Mouse (Mus musculus): Measurements from ENCODE around the gene Dysf. TPM values are rescaled to one million over a fixed set of nuclear protein-coding genes. Genes with fewer than 3 reads are reported as not detected.

Gene Dysf
- total and polyA plus RNA-seq, 3 experiments: 51.1 to 100 (median 87.4) TPM

DNA sequence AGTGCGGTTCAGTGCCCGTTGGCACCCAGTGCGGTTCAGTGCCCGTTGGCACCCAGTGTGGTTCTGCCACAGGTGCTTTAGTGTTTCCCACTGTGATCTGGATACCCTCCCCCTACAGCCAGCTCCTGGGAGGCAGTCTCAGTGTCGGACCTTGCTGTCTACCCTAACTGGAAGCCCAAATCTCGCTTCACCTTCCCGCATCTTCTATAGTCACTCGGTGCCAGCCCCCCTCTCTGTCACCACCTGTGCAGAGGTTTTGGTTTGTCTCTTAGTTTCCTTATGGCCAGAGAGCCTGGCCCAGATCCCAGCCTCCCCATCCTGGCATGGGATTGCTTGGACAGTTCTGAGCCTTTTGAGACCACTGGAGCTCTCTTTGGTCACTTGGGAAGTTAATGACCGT lies 127.3 kb downstream of the Dysf start:
- Histone ChIP-seq H3K79me2 (replicated peaks; ENCODE audit: control insufficient read depth, insufficient read depth, low read length) (no peaks in the 10 kb centered on the region), H3K9ac (ENCODE audit: low read depth, low read length) (no peak overlapping the region), H3K27me3 (ENCODE audit: control insufficient read depth, insufficient read depth, low read length) (no peaks in the 10 kb centered on the region), H3K36me3 (ENCODE audit: control insufficient read depth, insufficient read depth, low read length) (peaks cover 2% of the 10 kb centered on the region; the same call in 1 of the 2 replicates), H3K4me1 (ENCODE audit: control insufficient read depth, insufficient read depth, low read length) (peaks cover 5% of the 10 kb centered on the region), H3K27ac (no peak overlapping the region), H3K4me3 (no peak overlapping the region)
- intact Hi-C loops (cut with DNase I): no loop called here
- DNase-seq: no peak
- TF ChIP-seq POLR2A (IDR thresholded peaks at IDR 0.05; ENCODE audit: insufficient read depth, low read depth, low read length) (no peak), CTCF (IDR thresholded peaks at IDR 0.05) (no peak), EP300 (IDR thresholded peaks at IDR 0.05; ENCODE audit: insufficient read depth, low read depth, low read length) (no peak)
- 96% methylated on average over 9 of the region's 9 CpGs for WGBS

DNA sequence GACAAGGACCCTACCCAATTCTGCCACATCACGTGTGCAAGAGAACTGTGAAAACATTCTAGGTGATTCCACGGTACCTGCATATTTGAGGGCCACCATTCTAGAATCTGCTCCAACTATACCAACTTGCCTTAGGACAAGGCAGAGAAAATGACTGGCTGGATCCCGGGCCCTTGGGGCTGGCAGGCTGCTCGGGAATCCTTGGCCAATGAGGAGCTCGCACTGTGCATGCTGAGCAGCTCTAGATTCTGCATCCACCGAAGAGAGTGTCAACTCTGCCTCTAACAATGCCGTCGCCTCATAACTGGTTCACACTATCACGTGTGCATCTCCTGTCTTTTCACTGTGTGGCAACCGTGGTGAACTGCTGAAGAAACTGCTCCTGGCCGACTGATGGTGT lies 128.0 kb downstream of the Dysf start:
- no peak overlapping the region for H3K27ac ChIP-seq
- TF ChIP-seq POLR2A (IDR thresholded peaks at IDR 0.05; ENCODE audit: insufficient read depth, low read depth, low read length) (no peak), CTCF (IDR thresholded peaks at IDR 0.05) (no peak), EP300 (IDR thresholded peaks at IDR 0.05; ENCODE audit: insufficient read depth, low read depth, low read length) (no peak)
- 92% methylated on average over 11 of the region's 11 CpGs for WGBS
- DNase-seq: no peak
- H3K36me3 ChIP-seq (ENCODE audit: control insufficient read depth, insufficient read depth, low read length): peaks cover 2% of the 10 kb centered on the region; the same call in 1 of the 2 replicates
- H3K27me3 ChIP-seq (ENCODE audit: control insufficient read depth, insufficient read depth, low read length): no peaks in the 10 kb centered on the region
- H3K9ac ChIP-seq (ENCODE audit: low read depth, low read length): no peak overlapping the region
- H3K79me2 ChIP-seq (replicated peaks; ENCODE audit: control insufficient read depth, insufficient read depth, low read length): no peaks in the 10 kb centered on the region
- intact Hi-C loops (cut with DNase I): no loop called here
- H3K4me1 ChIP-seq (ENCODE audit: control insufficient read depth, insufficient read depth, low read length): peaks cover 5% of the 10 kb centered on the region
- no peak overlapping the region for H3K4me3 ChIP-seq

DNA sequence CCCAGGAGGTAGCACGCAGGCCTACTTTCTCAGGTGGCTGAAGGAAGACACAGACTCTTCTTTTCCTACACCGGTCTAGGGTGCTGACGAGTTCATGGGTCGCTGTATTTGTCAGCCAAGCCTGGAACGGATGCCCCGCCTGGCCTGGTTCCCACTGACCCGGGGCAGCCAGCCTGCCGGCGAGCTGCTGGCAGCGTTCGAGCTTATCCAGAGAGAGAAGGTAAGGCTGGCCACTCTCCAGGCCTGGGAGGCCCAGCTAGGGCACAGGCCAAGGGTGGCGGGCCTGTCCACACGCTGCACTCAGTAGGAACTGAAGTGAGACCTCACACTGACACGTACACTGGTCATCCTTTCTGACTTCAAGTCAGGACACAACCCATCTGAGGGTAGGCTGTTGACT lies 131.5 kb downstream of the Dysf start:
- no peak for TF ChIP-seq POLR2A (IDR thresholded peaks at IDR 0.05; ENCODE audit: insufficient read depth, low read depth, low read length)
- TF ChIP-seq CTCF (IDR thresholded peaks at IDR 0.05): 0 out of 2 replicates have a peak, but pooled peaks have one; percentile 1
- no peak for TF ChIP-seq EP300 (IDR thresholded peaks at IDR 0.05; ENCODE audit: insufficient read depth, low read depth, low read length)
- WGBS: 38% methylated on average over 14 of the region's 14 CpGs
- DNase-seq: peak; percentile 81 to 87
- Histone ChIP-seq H3K36me3 (ENCODE audit: control insufficient read depth, insufficient read depth, low read length) (peaks cover 2% of the 10 kb centered on the region; the same call in 1 of the 2 replicates), H3K79me2 (replicated peaks; ENCODE audit: control insufficient read depth, insufficient read depth, low read length) (no peaks in the 10 kb centered on the region), H3K27ac (no peak overlapping the region; the same call in 1 of the 2 replicates), H3K27me3 (ENCODE audit: control insufficient read depth, insufficient read depth, low read length) (no peaks in the 10 kb centered on the region), H3K4me1 (ENCODE audit: control insufficient read depth, insufficient read depth, low read length) (peaks cover 14% of the 10 kb centered on the region), H3K9ac (ENCODE audit: low read depth, low read length) (no peak overlapping the region), H3K4me3 (no peak overlapping the region)
- intact Hi-C loops (cut with DNase I): loop anchor here (5.0 kb wide), 1 partner anchor 33 kb away; no protein-coding TSS in a partner anchor

DNA sequence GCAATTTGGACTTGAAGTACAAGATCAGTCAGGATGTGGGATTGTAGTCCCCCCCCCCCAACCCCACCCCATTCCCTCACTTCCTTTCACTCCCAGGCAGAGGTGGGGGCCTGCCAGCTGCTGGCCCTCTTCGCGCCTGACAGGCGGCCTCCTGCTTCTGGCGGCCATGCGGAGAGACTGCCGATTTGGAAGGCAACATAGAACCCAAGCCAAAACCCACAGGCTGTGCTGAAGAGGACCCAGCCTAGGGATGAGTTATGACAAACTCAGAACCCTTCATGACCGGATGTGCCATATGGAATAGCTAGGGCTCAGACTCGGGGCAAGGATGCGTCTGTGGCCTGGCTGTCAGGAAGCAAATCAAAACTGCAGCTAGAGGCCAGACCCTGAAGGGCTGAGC lies 134.1 kb downstream of the Dysf start:
- H3K36me3 ChIP-seq (ENCODE audit: control insufficient read depth, insufficient read depth, low read length): peaks cover 2% of the 10 kb centered on the region; the same call in 1 of the 2 replicates
- H3K4me3 ChIP-seq: no peak overlapping the region
- no peak overlapping the region for H3K9ac ChIP-seq (ENCODE audit: low read depth, low read length)
- no peak overlapping the region for H3K27ac ChIP-seq
- intact Hi-C loops (cut with DNase I): loop anchor here (5.0 kb wide), 1 partner anchor 35 kb away; no protein-coding TSS in a partner anchor
- WGBS: 20% methylated on average over 9 of the region's 9 CpGs
- peak in 1 of 2 experiments; percentile 53 for DNase-seq
- H3K27me3 ChIP-seq (ENCODE audit: control insufficient read depth, insufficient read depth, low read length): no peaks in the 10 kb centered on the region
- TF ChIP-seq EP300 (IDR thresholded peaks at IDR 0.05; ENCODE audit: insufficient read depth, low read depth, low read length): no peak
- no peak for TF ChIP-seq POLR2A (IDR thresholded peaks at IDR 0.05; ENCODE audit: insufficient read depth, low read depth, low read length)
- no peak for TF ChIP-seq CTCF (IDR thresholded peaks at IDR 0.05)
- peaks cover 16% of the 10 kb centered on the region for H3K4me1 ChIP-seq (ENCODE audit: control insufficient read depth, insufficient read depth, low read length)
- no peaks in the 10 kb centered on the region for H3K79me2 ChIP-seq (replicated peaks; ENCODE audit: control insufficient read depth, insufficient read depth, low read length)

DNA sequence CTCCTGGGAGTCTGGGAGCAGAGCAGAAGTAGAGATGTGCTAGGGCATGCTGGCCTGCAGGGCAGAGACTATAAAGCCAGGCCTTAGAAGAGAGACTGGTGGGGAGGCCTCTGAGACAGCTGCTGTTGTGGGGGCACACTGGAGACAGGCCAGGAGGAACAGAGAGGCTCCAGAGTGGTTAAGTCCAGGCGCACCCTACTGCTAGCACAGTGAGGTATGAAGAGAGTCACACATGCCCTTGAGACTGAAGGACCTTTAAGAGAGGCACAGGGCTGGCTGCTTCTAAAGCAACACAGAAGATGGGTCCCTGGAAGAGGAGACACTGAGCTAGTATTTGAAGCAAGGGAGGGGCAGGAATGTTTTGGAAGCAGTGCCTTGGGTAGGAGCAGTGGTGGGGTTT lies 134.9 kb downstream of the Dysf start:
- no peak overlapping the region for H3K27ac ChIP-seq
- no peak overlapping the region for H3K9ac ChIP-seq (ENCODE audit: low read depth, low read length)
- intact Hi-C loops (cut with DNase I): loop anchor here (5.0 kb wide), 1 partner anchor 36 kb away; no protein-coding TSS in a partner anchor
- H3K4me3 ChIP-seq: no peak overlapping the region
- H3K79me2 ChIP-seq (replicated peaks; ENCODE audit: control insufficient read depth, insufficient read depth, low read length): no peaks in the 10 kb centered on the region
- no peak for TF ChIP-seq POLR2A (IDR thresholded peaks at IDR 0.05; ENCODE audit: insufficient read depth, low read depth, low read length)
- TF ChIP-seq CTCF (IDR thresholded peaks at IDR 0.05): no peak
- TF ChIP-seq EP300 (IDR thresholded peaks at IDR 0.05; ENCODE audit: insufficient read depth, low read depth, low read length): no peak
- 81% methylated on average over 1 of the region's 1 CpGs for WGBS
- H3K27me3 ChIP-seq (ENCODE audit: control insufficient read depth, insufficient read depth, low read length): no peaks in the 10 kb centered on the region
- no peak for DNase-seq
- peaks cover 16% of the 10 kb centered on the region for H3K4me1 ChIP-seq (ENCODE audit: control insufficient read depth, insufficient read depth, low read length)
- peaks cover 2% of the 10 kb centered on the region; the same call in 1 of the 2 replicates for H3K36me3 ChIP-seq (ENCODE audit: control insufficient read depth, insufficient read depth, low read length)

DNA sequence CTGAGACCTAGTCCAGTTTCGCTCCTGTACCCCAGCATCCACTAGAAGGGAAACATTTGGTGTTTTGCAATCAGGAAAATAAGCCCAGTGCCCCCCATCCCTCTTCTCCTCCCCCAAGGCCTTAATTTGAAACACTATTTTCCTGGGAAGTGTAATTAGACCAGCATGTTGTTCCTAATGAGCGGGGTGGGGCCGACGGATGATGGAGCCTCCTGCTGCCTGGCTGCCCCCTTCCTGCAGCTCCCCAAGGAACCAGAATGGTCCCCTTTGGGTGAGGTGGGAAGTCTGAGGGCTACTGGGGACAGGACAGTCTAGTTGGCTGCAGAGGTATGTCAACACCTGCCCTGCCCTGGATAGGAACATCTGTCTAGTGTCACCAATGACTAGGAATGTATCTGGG lies 136.0 kb downstream of the Dysf start:
- Histone ChIP-seq H3K36me3 (ENCODE audit: control insufficient read depth, insufficient read depth, low read length) (peaks cover 2% of the 10 kb centered on the region; the same call in 1 of the 2 replicates), H3K27ac (no peak overlapping the region), H3K4me3 (no peak overlapping the region), H3K27me3 (ENCODE audit: control insufficient read depth, insufficient read depth, low read length) (no peaks in the 10 kb centered on the region), H3K9ac (ENCODE audit: low read depth, low read length) (no peak overlapping the region), H3K79me2 (replicated peaks; ENCODE audit: control insufficient read depth, insufficient read depth, low read length) (no peaks in the 10 kb centered on the region), H3K4me1 (ENCODE audit: control insufficient read depth, insufficient read depth, low read length) (peaks cover 16% of the 10 kb centered on the region)
- no peak for TF ChIP-seq EP300 (IDR thresholded peaks at IDR 0.05; ENCODE audit: insufficient read depth, low read depth, low read length)
- TF ChIP-seq POLR2A (IDR thresholded peaks at IDR 0.05; ENCODE audit: insufficient read depth, low read depth, low read length): no peak
- TF ChIP-seq CTCF (IDR thresholded peaks at IDR 0.05): no peak
- intact Hi-C loops (cut with DNase I): loop anchor here (5.0 kb wide), 1 partner anchor 37 kb away; no protein-coding TSS in a partner anchor
- DNase-seq: no peak
- WGBS: 89% methylated on average over 4 of the region's 4 CpGs

Measured in heart, adult 2 months (tissue).